Mouse (Mus musculus): ENCODE measurements around the gene Mettl13. TPM values are rescaled to one million over a fixed set of nuclear protein-coding genes. Genes with fewer than 3 reads are reported as not detected.

Mettl13 gene
- polyA plus RNA-seq (2012; rRNA removed; ENCODE audit: low replicate concordance), result 1.8 and 2.2 TPM in 2 replicates

GRCm38 (mm10) chr1:162548016-162548916 lies at the start of gene Mettl13:
TSS of gene Mettl13 (minus strand) at chr1:162548551.

DNA sequence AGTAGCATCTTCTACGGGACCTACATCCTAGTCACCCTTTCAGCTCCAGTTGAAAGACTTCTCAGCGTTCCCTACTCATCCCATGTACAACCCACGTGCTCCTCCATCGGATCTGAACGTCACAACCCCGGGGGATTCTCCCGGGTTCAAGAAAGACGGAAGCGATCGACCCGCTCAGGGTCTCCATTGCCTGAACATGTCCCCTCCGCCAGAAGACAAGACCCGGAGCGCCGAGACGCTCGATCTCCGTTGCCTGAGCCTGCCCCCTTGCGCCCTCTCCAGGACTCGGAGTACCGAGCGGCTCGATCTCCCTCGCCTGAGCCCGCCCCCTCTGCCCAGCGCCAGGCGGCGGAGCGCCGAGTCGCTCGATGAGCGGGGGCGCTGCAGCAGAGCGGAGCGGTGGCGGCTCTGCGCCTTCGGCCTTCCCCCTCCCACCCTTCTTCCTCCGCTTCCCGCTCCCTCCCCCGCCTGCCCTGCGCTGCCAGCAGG lies 22.0 kb upstream of the Mettl13 start, which contains the start of gene Vamp4:
TSS of gene Vamp4 (plus strand) at position 256 of the 489 bp plus-strand sequence.

Other genes starting within 250 kb of the Mettl13 start
- 0.36 and 1.2 TPM in 2 replicates for gene Dnm3, start 70.5 kb downstream of the Mettl13 start, polyA plus RNA-seq (2012; rRNA removed; ENCODE audit: low replicate concordance)
- 5.6 and 5.7 TPM in 2 replicates for gene Vamp4, start 22.0 kb upstream of the Mettl13 start, polyA plus RNA-seq (2012; rRNA removed; ENCODE audit: low replicate concordance)
- not detected in 2 replicates for gene Myoc, start 90.6 kb upstream of the Mettl13 start, polyA plus RNA-seq (2012; rRNA removed; ENCODE audit: low replicate concordance)
- not detected in 2 replicates for gene Myocos, start 109.7 kb upstream of the Mettl13 start, polyA plus RNA-seq (2012; rRNA removed; ENCODE audit: low replicate concordance)
- gene Prrc2c, start 192.0 kb upstream of the Mettl13 start, polyA plus RNA-seq (2012; rRNA removed; ENCODE audit: low replicate concordance), result 11.9 and 20.4 TPM in 2 replicates

Measured in duodenum, adult 2 months (tissue).